11 mouse cellular contexts compared by ENCODE assay signal in the genomic region with DNA sequence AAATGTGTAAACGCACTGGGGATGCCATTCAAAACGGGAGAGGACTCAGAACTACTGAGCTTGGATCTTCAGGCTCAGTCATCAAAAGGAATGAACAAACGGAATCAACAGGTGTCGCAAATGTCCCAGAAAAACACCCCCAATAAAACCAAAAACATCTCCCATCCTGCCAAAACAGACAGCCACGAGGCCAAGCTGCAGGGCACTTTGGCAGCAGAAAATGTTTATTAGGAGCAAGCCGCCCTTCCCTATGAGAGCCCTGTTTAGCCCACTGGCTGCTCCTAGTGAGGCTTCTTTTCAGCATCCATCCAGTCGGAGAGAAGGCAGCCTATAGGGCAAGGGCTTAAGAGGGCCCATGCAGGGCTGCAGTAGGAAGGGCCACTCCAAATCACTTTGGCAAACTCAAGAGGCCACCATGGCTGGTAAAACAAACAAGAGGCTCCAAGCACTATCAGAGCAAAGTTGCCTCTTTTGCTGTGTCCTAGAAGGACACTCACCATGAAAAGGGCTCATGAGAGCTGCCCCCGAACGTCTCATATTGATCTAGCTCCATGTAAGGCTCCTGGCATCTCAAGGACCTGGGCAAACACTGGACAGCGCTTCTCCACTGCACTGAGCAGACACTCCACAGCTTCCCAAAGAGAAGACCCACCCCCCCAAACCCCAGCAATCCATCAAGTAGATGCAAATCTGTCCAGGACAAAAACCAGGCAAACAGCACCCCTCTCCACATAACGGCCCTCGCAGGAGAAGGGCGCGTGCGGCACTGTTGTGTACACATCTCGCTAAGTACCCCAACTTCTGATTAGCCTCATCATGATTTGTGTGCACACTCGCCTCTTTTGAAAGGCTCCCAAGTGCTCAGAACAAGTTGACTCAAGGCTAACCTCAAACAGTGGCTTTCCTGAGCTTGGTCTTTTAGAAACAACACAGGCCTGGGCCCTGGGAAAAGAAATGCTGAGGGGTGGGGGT.
A peak's percentile ranks its signal among the peaks of the same experiment; 100 is the strongest.
DNase-seq lines count a peak whose midpoint lies in the region; ATAC-seq and TF ChIP-seq lines count a peak whose summit lies in the region.
"Had no signal": no experiment of that assay in that cellular context is flagged by ENCODE, and none has a peak within 500 bp of the region (broad histone marks: within the 10 kb centered on the region; RNA-seq: fewer than 3 reads in every experiment).

No protein-coding gene starts in this region.

- WGBS in intestine, embryonic 16.5 days, result 21% methylated on average over 17 of the region's 17 CpGs
- 19% methylated on average over 17 of the region's 17 CpGs for WGBS in intestine, embryonic 15.5 days
- WGBS in forebrain, embryonic 15.5 days, result 15% methylated on average over 17 of the region's 17 CpGs
- 31% methylated on average over 17 of the region's 17 CpGs for WGBS in lung, embryonic 14.5 days
- 35% methylated on average over 17 of the region's 17 CpGs for WGBS in midbrain, embryonic 15.5 days

- H3K9ac ChIP-seq in intestine, embryonic 16.5 days (ENCODE audit: low read depth, low read length), result no peak overlapping the region
- H3K9ac ChIP-seq in intestine, embryonic 15.5 days, result no peak overlapping the region
- no peak overlapping the region for H3K9ac ChIP-seq in forebrain, embryonic 15.5 days (replicated peaks)
- H3K9ac ChIP-seq in lung, embryonic 14.5 days, result no peak overlapping the region
- no peak overlapping the region for H3K9ac ChIP-seq in midbrain, embryonic 15.5 days

- DNase-seq in lung, embryonic 14.5 days, result peak; percentile 59
- no peak for DNase-seq in spleen, adult 18-20 months
- DNase-seq in thymus, postnatal 25 days, result no peak
- DNase-seq in thymus, postnatal 36 days, result no peak
- DNase-seq: cerebellum, postnatal 36 days; right cerebral cortex, postnatal 14 days had no signal

- no peaks in the 10 kb centered on the region for H3K9me3 ChIP-seq in intestine, embryonic 16.5 days (ENCODE audit: control insufficient read depth, low read length)
- H3K9me3 ChIP-seq in intestine, embryonic 15.5 days, result no peaks in the 10 kb centered on the region
- no peaks in the 10 kb centered on the region for H3K9me3 ChIP-seq in forebrain, embryonic 15.5 days
- H3K9me3 ChIP-seq in lung, embryonic 14.5 days (ENCODE audit: low read depth, low read length), result no peaks in the 10 kb centered on the region
- no peaks in the 10 kb centered on the region for H3K9me3 ChIP-seq in midbrain, embryonic 15.5 days

- ATAC-seq in intestine, embryonic 16.5 days, result 0 out of 2 replicates have a peak, but pooled peaks have one; percentile 29
- no peak for ATAC-seq in intestine, embryonic 15.5 days
- no peak for ATAC-seq in forebrain, embryonic 15.5 days (replicated peaks)
- peak; percentile 83 for ATAC-seq in lung, embryonic 14.5 days (ENCODE audit: insufficient read depth)
- no peak for ATAC-seq in midbrain, embryonic 15.5 days (replicated peaks)

- peaks cover 8% of the 10 kb centered on the region for H3K4me1 ChIP-seq in intestine, embryonic 16.5 days (ENCODE audit: control insufficient read depth, insufficient read depth, low read length)
- H3K4me1 ChIP-seq in intestine, embryonic 15.5 days (replicated peaks), result peaks cover 26% of the 10 kb centered on the region; the same call in 1 of the 2 replicates
- peaks cover 74% of the 10 kb centered on the region for H3K4me1 ChIP-seq in forebrain, embryonic 15.5 days
- peaks cover 3% of the 10 kb centered on the region; the same call in 1 of the 2 replicates for H3K4me1 ChIP-seq in lung, embryonic 14.5 days (ENCODE audit: insufficient read depth)
- H3K4me1 ChIP-seq in midbrain, embryonic 15.5 days, result peaks cover 39% of the 10 kb centered on the region

- H3K4me3 ChIP-seq in intestine, embryonic 16.5 days (ENCODE audit: low read length), result no peak overlapping the region
- no peak overlapping the region for H3K4me3 ChIP-seq in intestine, embryonic 15.5 days (replicated peaks)
- H3K4me3 ChIP-seq in forebrain, embryonic 15.5 days, result 0 out of 2 replicates have a peak overlapping the region, but pooled peaks have one; percentile 12
- H3K4me3 ChIP-seq in lung, embryonic 14.5 days (ENCODE audit: low read depth, low read length), result no peak overlapping the region
- H3K4me3 ChIP-seq in midbrain, embryonic 15.5 days, result no peak overlapping the region

- H3K36me3 ChIP-seq in intestine, embryonic 16.5 days (ENCODE audit: control insufficient read depth, insufficient read depth, low read length), result no peaks in the 10 kb centered on the region
- H3K36me3 ChIP-seq in intestine, embryonic 15.5 days, result no peaks in the 10 kb centered on the region
- no peaks in the 10 kb centered on the region for H3K36me3 ChIP-seq in forebrain, embryonic 15.5 days
- 0 out of 2 replicates have a peak, but pooled peaks cover 3% of the 10 kb centered on the region for H3K36me3 ChIP-seq in lung, embryonic 14.5 days (ENCODE audit: insufficient read depth)
- no peaks in the 10 kb centered on the region for H3K36me3 ChIP-seq in midbrain, embryonic 15.5 days (replicated peaks)

- H3K27me3 ChIP-seq in intestine, embryonic 16.5 days (replicated peaks; ENCODE audit: control insufficient read depth, insufficient read depth, low read length), result no peaks in the 10 kb centered on the region
- no peaks in the 10 kb centered on the region; the same call in 1 of the 2 replicates for H3K27me3 ChIP-seq in intestine, embryonic 15.5 days (replicated peaks)
- H3K27me3 ChIP-seq in forebrain, embryonic 15.5 days, result no peaks in the 10 kb centered on the region
- peaks cover 34% of the 10 kb centered on the region for H3K27me3 ChIP-seq in lung, embryonic 14.5 days (ENCODE audit: insufficient read depth, low read length)
- no peaks in the 10 kb centered on the region for H3K27me3 ChIP-seq in midbrain, embryonic 15.5 days (replicated peaks)

- no peak for TF ChIP-seq CTCF in lung, embryonic 14.5 days (IDR thresholded peaks at IDR 0.05; ENCODE audit: low read depth)

- peak overlapping the region; percentile 5; the same call in 1 of the 2 replicates for H3K27ac ChIP-seq in intestine, embryonic 16.5 days (ENCODE audit: low read length)
- no peak overlapping the region for H3K27ac ChIP-seq in intestine, embryonic 15.5 days
- peak overlapping the region; percentile 84 for H3K27ac ChIP-seq in forebrain, embryonic 15.5 days (replicated peaks)
- H3K27ac ChIP-seq in lung, embryonic 14.5 days (ENCODE audit: low read depth), result no peak overlapping the region
- no peak overlapping the region for H3K27ac ChIP-seq in midbrain, embryonic 15.5 days
- H3K27ac ChIP-seq: stomach, postnatal 0 days had no signal

- H3K4me2 ChIP-seq in intestine, embryonic 16.5 days (ENCODE audit: low read depth, low read length), result no peak overlapping the region
- no peak overlapping the region for H3K4me2 ChIP-seq in intestine, embryonic 15.5 days (replicated peaks)
- H3K4me2 ChIP-seq in forebrain, embryonic 15.5 days (replicated peaks), result peak overlapping the region; percentile 18
- H3K4me2 ChIP-seq in lung, embryonic 14.5 days, result no peak overlapping the region
- H3K4me2 ChIP-seq in midbrain, embryonic 15.5 days, result peak overlapping the region; percentile 40

Comparison
In these comparisons a context has a peak if more than half of its experiments do, and no peak if none do; other contexts are left out.
1. ATAC-seq: peak in intestine, embryonic 16.5 days (single experiment) and lung, embryonic 14.5 days (single experiment); none in intestine, embryonic 15.5 days (single experiment), forebrain, embryonic 15.5 days (single experiment) and midbrain, embryonic 15.5 days (single experiment).
2. H3K27ac ChIP-seq: peak in intestine, embryonic 16.5 days (single experiment) and forebrain, embryonic 15.5 days (single experiment); none in intestine, embryonic 15.5 days (single experiment), lung, embryonic 14.5 days (single experiment) and midbrain, embryonic 15.5 days (single experiment).
3. H3K4me2 ChIP-seq: peak in forebrain, embryonic 15.5 days (single experiment) and midbrain, embryonic 15.5 days (single experiment); none in intestine, embryonic 16.5 days (single experiment), intestine, embryonic 15.5 days (single experiment) and lung, embryonic 14.5 days (single experiment).